Mouse (Mus musculus): ENCODE results near the gene Olfr435. TPM values are rescaled to one million over a fixed set of nuclear protein-coding genes. Genes with fewer than 3 reads are reported as not detected.
"Not testable (repeated sequence)": the region's sequence is repeated elsewhere in the genome, so short reads cannot be mapped to it uniquely, and the experiment has no call there.

The Olfr435 gene
- polyA plus RNA-seq, 1 experiment from 2014 or later, result not detected

DNA sequence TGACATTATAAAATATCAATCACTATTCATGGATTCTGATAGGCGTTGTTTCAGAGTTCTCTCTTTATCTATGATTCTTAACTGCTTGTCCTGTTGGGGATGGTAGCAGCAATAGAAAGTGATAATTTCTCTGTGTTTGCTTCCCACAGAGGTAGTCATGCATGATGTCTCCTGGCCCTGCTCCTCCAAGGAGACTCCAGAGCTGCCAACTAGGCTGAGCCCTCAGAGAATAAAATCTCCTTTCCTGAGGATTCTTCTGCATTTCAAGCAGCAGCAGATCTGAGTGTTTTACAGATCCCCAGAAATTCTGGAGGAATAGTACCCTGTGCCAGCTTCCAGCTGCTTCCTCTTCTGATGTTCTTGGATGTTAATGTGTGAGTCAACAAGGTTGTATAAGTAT lies 34.3 kb downstream of the Olfr435 start, which contains the start of gene Olfr47:
Olfr47 (plus strand) TSS at position 275 of the 400 bp plus-strand sequence.
- H3K4me2 ChIP-seq (replicated peaks); H3K27me3 ChIP-seq; ATAC-seq (ENCODE audit: low FRiP score, low read depth); H3K4me3 ChIP-seq; H3K4me1 ChIP-seq; H3K9me3 ChIP-seq; H3K36me3 ChIP-seq; H3K9ac ChIP-seq; H3K27ac ChIP-seq: not testable (repeated sequence)
- 78% methylated on average over 1 of the region's 1 CpGs for WGBS

DNA sequence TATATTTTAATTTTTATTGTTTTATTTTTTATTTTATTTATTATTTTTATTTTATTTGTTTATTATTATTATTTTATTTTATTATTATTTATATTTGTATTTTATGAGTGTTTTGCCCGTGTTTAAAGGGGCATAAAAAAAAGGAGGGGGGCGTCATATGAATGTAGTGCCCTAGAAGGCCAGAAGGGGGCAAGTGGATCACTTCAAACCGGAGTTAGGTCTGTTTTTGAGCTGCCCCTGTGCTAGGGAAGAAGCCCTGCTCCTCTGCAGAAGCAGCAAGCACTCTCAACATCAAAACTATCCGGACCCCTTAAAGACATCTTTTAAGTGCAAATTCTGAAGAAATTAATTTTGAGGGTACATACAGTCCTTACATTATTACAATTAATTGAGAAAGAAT lies 45.1 kb downstream of the Olfr435 start:
- Histone ChIP-seq H3K4me3 (no peak overlapping the region), H3K27ac (no peak overlapping the region), H3K36me3 (no peaks in the 10 kb centered on the region), H3K9me3 (no peaks in the 10 kb centered on the region), H3K4me2 (replicated peaks) (no peak overlapping the region), H3K27me3 (no peaks in the 10 kb centered on the region), H3K4me1 (no peaks in the 10 kb centered on the region), H3K9ac (no peak overlapping the region)
- WGBS, result 9% methylated on average over 4 of the region's 4 CpGs
- ATAC-seq (ENCODE audit: low FRiP score, low read depth), result no peak

DNA sequence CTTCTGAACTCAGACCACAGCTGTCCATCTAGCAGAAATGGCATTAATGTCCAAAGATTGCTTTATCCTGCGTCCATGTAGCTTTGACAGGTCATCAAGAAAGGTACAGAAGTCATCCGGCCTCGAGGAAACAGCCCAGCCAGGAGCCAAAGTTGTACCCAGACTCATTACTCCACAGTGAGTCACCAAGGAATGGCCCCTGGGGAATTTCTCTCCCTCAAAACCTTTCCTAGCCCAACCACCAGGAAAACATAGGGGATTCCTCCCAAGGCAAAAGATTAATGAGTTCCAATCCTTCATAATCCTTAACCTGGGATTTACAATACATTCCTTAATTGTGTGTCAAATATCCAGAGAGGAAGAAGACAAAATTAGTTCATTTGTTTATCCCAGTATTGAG lies 50.5 kb downstream of the Olfr435 start:
- Histone ChIP-seq H3K9me3 (no peaks in the 10 kb centered on the region), H3K4me1 (no peaks in the 10 kb centered on the region), H3K36me3 (no peaks in the 10 kb centered on the region), H3K4me3 (no peak overlapping the region), H3K9ac (no peak overlapping the region), H3K27me3 (no peaks in the 10 kb centered on the region), H3K4me2 (replicated peaks) (no peak overlapping the region), H3K27ac (no peak overlapping the region)
- no peak for ATAC-seq (ENCODE audit: low FRiP score, low read depth)
- WGBS, result 65% methylated on average over 3 of the region's 3 CpGs

DNA sequence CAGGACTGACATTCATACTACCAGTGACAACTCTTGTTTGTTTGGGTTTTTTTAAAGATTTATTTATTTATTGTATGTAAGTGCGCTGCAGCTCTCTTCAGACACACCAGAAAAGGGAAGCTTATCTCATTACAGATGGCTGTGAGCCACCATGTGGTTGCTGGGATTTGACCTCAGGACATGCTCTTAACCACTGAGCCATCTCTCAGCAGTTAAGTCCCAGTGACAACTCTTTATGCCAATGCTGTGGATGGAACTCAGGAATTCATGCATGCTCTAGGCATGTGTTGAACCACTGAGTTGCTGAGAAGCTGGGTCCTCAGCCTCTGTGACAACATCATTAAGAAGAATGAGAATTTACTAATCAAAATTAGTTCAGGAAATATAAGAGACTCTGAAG lies 56.0 kb downstream of the Olfr435 start:
- 76% methylated on average over 1 of the region's 1 CpGs for WGBS
- Histone ChIP-seq H3K4me1 (no peaks in the 10 kb centered on the region), H3K27ac (no peak overlapping the region), H3K9ac (no peak overlapping the region), H3K9me3 (no peaks in the 10 kb centered on the region), H3K27me3 (no peaks in the 10 kb centered on the region), H3K4me2 (replicated peaks) (no peak overlapping the region), H3K4me3 (no peak overlapping the region), H3K36me3 (no peaks in the 10 kb centered on the region)
- no peak for ATAC-seq (ENCODE audit: low FRiP score, low read depth)

Other genes starting within 250 kb of the Olfr435 start
- gene Olfr444, start 248.1 kb upstream of the Olfr435 start, polyA plus RNA-seq (2015; fragmentation: Nextera tagmentation; extraction: Ambion mirVana), result not detected in 2 replicates
- gene Olfr441, start 90.8 kb upstream of the Olfr435 start, polyA plus RNA-seq (2015; fragmentation: Nextera tagmentation; extraction: Ambion mirVana), result not detected in 2 replicates
- gene Olfr237-ps1, start 50.6 kb upstream of the Olfr435 start, polyA plus RNA-seq (2015; fragmentation: Nextera tagmentation; extraction: Ambion mirVana), result not detected in 2 replicates
- gene Olfr437, start 33.9 kb upstream of the Olfr435 start, polyA plus RNA-seq (2015; fragmentation: Nextera tagmentation; extraction: Ambion mirVana), result not detected in 2 replicates
- not detected in 2 replicates for gene Olfr13, start 25.0 kb upstream of the Olfr435 start, polyA plus RNA-seq (2015; fragmentation: Nextera tagmentation; extraction: Ambion mirVana)
- gene Olfr434, start 15.9 kb downstream of the Olfr435 start, polyA plus RNA-seq (2015; fragmentation: Nextera tagmentation; extraction: Ambion mirVana), result not detected in 2 replicates
- not detected in 2 replicates for gene Olfr47, start 34.4 kb downstream of the Olfr435 start, polyA plus RNA-seq (2015; fragmentation: Nextera tagmentation; extraction: Ambion mirVana)
- gene Arhgef5, start 68.4 kb downstream of the Olfr435 start, polyA plus RNA-seq (2015; fragmentation: Nextera tagmentation; extraction: Ambion mirVana), result 8.5 and 11.3 TPM in 2 replicates
- gene Nobox, start 112.4 kb downstream of the Olfr435 start, polyA plus RNA-seq (2015; fragmentation: Nextera tagmentation; extraction: Ambion mirVana), result not detected in 2 replicates